Mouse (Mus musculus) midbrain, embryonic 11.5 days (tissue): Measurements from ENCODE around the gene Prickle1. TPM values are rescaled to one million over a fixed set of nuclear protein-coding genes. Genes with fewer than 3 reads are reported as not detected.

Source experiments
- ATAC-seq: fragments of 200-750 bp; cut with Nextera tagmentation; 2 replicates; pipeline ENCODE4 v1.8.0; 2017; ENCODE audit warnings: moderate TSS enrichment, moderate library complexity; ENCODE audit not compliant: low FRiP score
- DNase-seq: peaks from one replicate; pipeline ENCODE4 v3.0.0; 2015; ENCODE audit warnings: low spot score; ENCODE audit errors: missing footprints
- H3K27ac ChIP-seq: fragments of 300-500 bp; sonication (generic); 2 replicates; pipeline ENCODE4 v1.5.1; 2014; ENCODE audit warnings: low read depth, low read length
- H3K27me3 ChIP-seq: fragments of 300-500 bp; sonication (generic); 2 replicates; pipeline ENCODE4 v1.6.1; 2014; ENCODE audit warnings: mild to moderate bottlenecking, low read length, moderate library complexity, mixed read lengths; ENCODE audit not compliant: control insufficient read depth, insufficient read depth
- H3K36me3 ChIP-seq: fragments of 300-500 bp; sonication (generic); 2 replicates; pipeline ENCODE4 v1.6.1; 2014; ENCODE audit warnings: mild to moderate bottlenecking, low read length, moderate library complexity, mixed read lengths; ENCODE audit not compliant: control insufficient read depth, insufficient read depth
- H3K4me1 ChIP-seq: fragments of 300-500 bp; sonication (generic); 2 replicates; pipeline ENCODE4 v1.6.1; 2014; ENCODE audit warnings: low read length; ENCODE audit not compliant: control insufficient read depth, insufficient read depth
- H3K4me2 ChIP-seq: fragments of 300-500 bp; sonication (generic); 2 replicates; pipeline ENCODE4 v1.6.1; 2014; ENCODE audit warnings: mild to moderate bottlenecking, moderate library complexity
- H3K4me3 ChIP-seq: fragments of 300-500 bp; sonication (generic); 2 replicates; pipeline ENCODE4 v1.5.1; 2014; ENCODE audit warnings: low read depth, low read length
- H3K9ac ChIP-seq: fragments of 300-500 bp; sonication (generic); 2 replicates; pipeline ENCODE4 v1.6.1; 2014; ENCODE audit warnings: low read length
- H3K9me3 ChIP-seq: fragments of 300-500 bp; sonication (generic); 2 replicates; pipeline ENCODE4 v1.6.1; 2016; ENCODE audit warnings: low read length; ENCODE audit not compliant: control insufficient read depth
- WGBS: fragments of 180-500 bp; shearing (Covaris S2); extraction: QIAGEN DNeasy Blood & Tissue Kit; methylation state at CpG from one replicate; pipeline ENCODE4 v1.1.7; 2014; 5-methylcytosine and 5-hydroxymethylcytosine counted together
- polyA plus RNA-seq: library from polyadenylated mRNA; unstranded; fragments of >200 nt; fragmentation: Nextera tagmentation; extraction: Ambion mirVana; gene quantifications from 2 replicates; pipeline ENCODE4 v1.2.1, GENCODE M21; 2014

Gene Prickle1
- polyA plus RNA-seq, 1 experiment from 2014 or later = 16.8 TPM

DNA sequence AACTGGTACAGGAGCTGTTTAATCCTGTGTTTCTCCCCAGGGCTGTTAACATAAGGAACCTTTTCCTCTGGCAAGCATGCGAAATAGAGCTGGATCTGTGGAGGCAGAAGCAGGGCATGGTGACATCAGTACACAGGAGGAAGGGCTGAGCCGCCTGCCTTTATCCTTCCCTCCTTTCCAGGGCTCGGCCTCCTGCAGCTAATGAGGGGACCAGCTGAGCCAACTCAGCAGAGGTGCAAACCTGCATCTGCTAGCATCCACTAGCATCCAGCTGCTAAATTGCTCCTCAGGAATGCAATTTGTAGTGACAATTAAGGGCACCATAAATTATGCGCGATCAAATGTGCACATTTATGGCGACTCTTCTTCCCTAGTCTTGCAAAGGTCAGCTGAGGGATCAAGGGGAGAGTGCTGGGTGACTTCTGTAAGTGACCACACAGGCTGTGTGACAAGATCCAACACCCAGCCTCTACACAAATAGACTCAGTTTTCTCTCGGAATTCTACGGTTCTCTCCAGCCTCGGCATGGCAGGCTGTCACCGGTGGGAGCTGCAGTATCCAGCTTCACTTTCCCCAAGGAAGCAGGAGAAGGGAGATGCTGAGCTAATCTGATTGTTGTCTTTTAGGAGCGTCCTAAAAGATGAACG, 84.9 kb downstream of the Prickle1 start:
- WGBS = 30% methylated on average over 12 of the region's 12 CpGs
- no peaks in the 10 kb centered on the region for H3K4me1 ChIP-seq
- 0 out of 2 replicates have a peak, but pooled peaks have one; percentile 42 for ATAC-seq
- H3K27ac ChIP-seq = no peak overlapping the region
- H3K36me3 ChIP-seq = no peaks in the 10 kb centered on the region
- no peaks in the 10 kb centered on the region for H3K9me3 ChIP-seq
- H3K27me3 ChIP-seq = peaks cover 6% of the 10 kb centered on the region
- no peak overlapping the region for H3K4me2 ChIP-seq
- DNase-seq = no peak
- H3K4me3 ChIP-seq = no peak overlapping the region
- no peak overlapping the region for H3K9ac ChIP-seq

DNA sequence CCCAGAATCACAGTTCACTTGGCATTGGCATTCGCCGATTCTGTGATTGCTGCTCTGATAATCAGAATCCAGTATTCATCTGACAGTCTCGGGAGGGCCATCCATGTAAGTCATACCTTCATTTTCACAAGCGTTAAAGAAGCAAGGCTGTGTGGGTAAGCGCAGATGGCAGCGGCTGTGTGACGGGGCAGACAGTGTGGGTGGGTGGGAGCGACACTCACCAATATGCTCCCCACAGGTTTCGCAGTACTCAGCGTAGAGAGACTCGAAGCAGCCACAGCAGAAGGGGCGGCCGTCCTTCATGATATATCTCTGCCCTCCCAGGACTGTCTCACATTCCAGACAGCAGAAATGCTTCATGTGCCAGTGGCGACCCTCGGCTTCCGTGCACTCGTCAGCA, 90.9 kb downstream of the Prickle1 start:
- Histone ChIP-seq H3K9me3 (no peaks in the 10 kb centered on the region), H3K27ac (no peak overlapping the region), H3K4me1 (no peaks in the 10 kb centered on the region), H3K27me3 (no peaks in the 10 kb centered on the region), H3K9ac (no peak overlapping the region), H3K36me3 (0 out of 2 replicates have a peak, but pooled peaks cover 2% of the 10 kb centered on the region), H3K4me2 (no peak overlapping the region), H3K4me3 (no peak overlapping the region)
- ATAC-seq (no peak), DNase-seq (no peak)
- WGBS = 94% methylated on average over 17 of the region's 17 CpGs

DNA sequence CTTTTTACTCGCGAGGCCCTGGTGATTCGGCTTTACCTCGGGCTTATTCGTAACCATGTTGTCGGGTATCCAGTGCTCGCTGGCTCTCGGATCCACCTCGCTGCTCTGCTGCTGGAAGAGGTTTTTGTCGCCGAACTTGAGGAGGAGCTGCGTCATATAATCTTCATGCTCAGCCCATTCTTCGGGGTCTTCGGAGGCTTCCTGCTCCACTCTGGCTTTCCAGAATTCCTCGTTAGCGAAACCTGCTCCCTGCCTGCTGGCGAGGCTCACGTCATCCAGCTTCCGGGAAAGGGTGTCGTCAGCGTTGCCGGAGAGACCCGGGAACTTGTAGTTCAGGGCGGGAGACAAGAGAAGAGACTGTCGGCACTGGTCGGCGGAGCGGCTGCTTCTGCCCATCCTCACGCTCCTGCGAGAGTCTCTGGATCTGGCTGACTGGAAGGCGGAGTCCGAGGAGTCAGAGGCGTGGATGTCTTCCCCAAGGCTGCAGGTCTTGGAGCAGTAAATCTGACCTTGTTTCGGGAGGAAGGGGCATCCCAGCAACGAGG, 92.4 kb downstream of the Prickle1 start:
- WGBS = 94% methylated on average over 35 of the region's 35 CpGs
- Histone ChIP-seq H3K36me3 (0 out of 2 replicates have a peak, but pooled peaks cover 2% of the 10 kb centered on the region), H3K9me3 (no peaks in the 10 kb centered on the region), H3K4me2 (no peak overlapping the region), H3K4me1 (no peaks in the 10 kb centered on the region), H3K9ac (no peak overlapping the region), H3K27me3 (no peaks in the 10 kb centered on the region), H3K27ac (no peak overlapping the region), H3K4me3 (no peak overlapping the region)
- ATAC-seq (no peak), DNase-seq (no peak)

DNA sequence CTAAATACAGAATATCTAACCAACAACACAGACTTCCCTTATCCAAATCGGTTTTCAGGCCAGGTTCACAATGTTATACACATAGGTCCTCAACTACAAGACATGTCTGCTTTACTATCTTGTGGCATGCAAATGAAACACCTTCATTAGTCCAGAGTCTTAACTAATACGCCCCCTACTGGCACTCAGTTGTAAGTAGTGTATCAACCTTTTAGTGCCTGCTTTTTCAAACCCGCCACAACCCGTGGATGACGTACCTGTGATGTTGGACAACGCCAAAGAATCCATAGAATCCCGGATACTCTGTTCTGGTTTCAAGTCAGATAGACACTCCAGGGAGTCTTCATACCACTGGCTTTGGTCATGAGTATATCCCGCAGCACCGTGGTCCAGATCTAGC, 93.0 kb downstream of the Prickle1 start:
- Histone ChIP-seq H3K36me3 (0 out of 2 replicates have a peak, but pooled peaks cover 2% of the 10 kb centered on the region), H3K27ac (no peak overlapping the region), H3K4me2 (no peak overlapping the region), H3K9ac (no peak overlapping the region), H3K9me3 (no peaks in the 10 kb centered on the region), H3K4me1 (no peaks in the 10 kb centered on the region), H3K4me3 (no peak overlapping the region), H3K27me3 (no peaks in the 10 kb centered on the region)
- 92% methylated on average over 9 of the region's 9 CpGs for WGBS
- ATAC-seq (no peak), DNase-seq (no peak)

DNA sequence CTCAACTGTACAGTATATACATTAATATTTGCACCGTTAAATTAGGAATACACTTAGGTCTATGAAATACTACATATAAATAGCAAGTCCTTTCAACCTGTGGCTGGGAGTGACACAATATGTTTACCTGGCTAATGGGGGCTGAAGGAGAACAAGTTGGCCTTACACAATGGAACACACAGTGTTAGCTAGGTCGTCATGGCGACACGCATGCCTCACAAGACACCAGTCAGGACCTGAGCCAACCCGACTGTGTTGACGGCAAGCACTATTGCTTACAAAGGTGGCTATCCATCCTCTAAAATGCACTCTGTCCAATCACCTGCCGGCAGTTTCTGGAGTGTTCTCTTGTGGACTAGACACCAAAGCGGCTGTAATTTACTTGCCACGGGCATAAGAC, 95.8 kb downstream of the Prickle1 start:
- ATAC-seq = no peak
- no peak overlapping the region for H3K4me3 ChIP-seq
- H3K9ac ChIP-seq = no peak overlapping the region
- H3K27ac ChIP-seq = no peak overlapping the region
- no peaks in the 10 kb centered on the region for H3K4me1 ChIP-seq
- H3K27me3 ChIP-seq = no peaks in the 10 kb centered on the region
- no peak overlapping the region for H3K4me2 ChIP-seq
- 83% methylated on average over 9 of the region's 9 CpGs for WGBS
- 0 out of 2 replicates have a peak, but pooled peaks cover 2% of the 10 kb centered on the region for H3K36me3 ChIP-seq
- DNase-seq = no peak
- no peaks in the 10 kb centered on the region for H3K9me3 ChIP-seq

DNA sequence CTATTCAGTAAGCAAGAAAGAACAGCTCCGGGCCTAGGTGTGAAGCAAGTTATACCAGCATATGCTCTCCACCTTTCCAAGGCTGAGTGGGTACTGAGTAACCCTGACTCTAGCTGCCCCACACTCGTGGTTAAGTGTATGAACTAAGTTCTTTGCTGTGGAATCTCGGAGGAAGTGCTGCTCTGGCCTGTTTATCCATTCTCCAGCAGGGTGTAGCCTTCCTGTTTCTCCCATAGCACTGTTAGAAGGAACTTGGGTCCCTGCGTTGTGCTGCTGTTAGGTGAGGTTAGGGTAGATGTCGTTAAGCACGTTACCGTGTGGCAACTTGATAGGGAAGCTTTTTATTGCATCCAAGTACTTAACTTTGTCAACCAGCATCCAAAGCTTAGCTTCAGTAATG, 101.0 kb downstream of the Prickle1 start:
- no peaks in the 10 kb centered on the region for H3K36me3 ChIP-seq
- no peaks in the 10 kb centered on the region for H3K9me3 ChIP-seq
- no peak overlapping the region for H3K9ac ChIP-seq
- no peak overlapping the region for H3K4me3 ChIP-seq
- DNase-seq (no peak), ATAC-seq (no peak)
- 91% methylated on average over 7 of the region's 7 CpGs for WGBS
- no peak overlapping the region for H3K27ac ChIP-seq
- H3K4me1 ChIP-seq = no peaks in the 10 kb centered on the region
- no peaks in the 10 kb centered on the region for H3K27me3 ChIP-seq
- no peak overlapping the region for H3K4me2 ChIP-seq

DNA sequence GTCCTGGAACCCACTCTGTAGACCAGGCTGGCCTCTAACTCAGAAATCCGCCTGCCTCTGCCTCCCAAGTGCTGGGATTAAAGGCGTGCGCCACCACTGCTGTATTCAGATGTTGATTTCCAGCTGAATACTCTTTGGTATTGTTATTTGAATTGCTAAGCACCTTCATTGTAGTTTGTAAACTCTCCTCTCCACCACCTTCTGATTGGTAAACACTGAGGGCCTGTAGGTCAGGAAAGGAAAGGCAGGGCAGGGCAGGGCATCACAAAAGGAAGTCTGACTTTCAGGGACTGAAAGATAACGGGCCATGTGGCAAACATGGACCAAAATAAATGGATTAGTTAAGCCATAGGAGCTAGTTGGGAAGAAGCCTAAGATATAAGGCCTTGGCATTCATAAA, 106.1 kb downstream of the Prickle1 start:
- no peaks in the 10 kb centered on the region for H3K36me3 ChIP-seq
- H3K27me3 ChIP-seq = no peaks in the 10 kb centered on the region
- ATAC-seq (no peak), DNase-seq (no peak)
- H3K27ac ChIP-seq = no peak overlapping the region
- H3K4me2 ChIP-seq = no peak overlapping the region
- no peak overlapping the region for H3K9ac ChIP-seq
- WGBS = 89% methylated on average over 4 of the region's 4 CpGs
- H3K9me3 ChIP-seq = no peaks in the 10 kb centered on the region
- H3K4me1 ChIP-seq = no peaks in the 10 kb centered on the region
- no peak overlapping the region for H3K4me3 ChIP-seq

DNA sequence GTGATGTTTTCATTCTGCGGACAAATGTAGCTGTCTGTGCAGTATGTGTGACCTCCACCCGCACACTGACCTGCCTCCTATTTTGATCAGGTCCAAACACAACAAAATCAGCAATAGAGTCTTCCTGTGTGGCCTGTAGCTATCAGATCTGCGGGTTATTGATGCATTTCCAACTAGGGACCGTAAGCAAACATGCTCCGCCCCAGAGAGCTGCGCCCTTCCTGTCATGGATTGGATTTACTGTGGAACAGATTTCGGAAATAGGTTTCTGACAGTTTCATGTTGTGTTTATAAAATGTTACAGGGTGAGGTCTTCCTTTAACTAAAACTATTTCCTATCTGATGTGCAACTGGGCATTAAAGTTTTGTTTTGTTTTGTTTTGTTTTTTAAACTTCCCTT, 109.6 kb downstream of the Prickle1 start:
- no peak for ATAC-seq

DNA sequence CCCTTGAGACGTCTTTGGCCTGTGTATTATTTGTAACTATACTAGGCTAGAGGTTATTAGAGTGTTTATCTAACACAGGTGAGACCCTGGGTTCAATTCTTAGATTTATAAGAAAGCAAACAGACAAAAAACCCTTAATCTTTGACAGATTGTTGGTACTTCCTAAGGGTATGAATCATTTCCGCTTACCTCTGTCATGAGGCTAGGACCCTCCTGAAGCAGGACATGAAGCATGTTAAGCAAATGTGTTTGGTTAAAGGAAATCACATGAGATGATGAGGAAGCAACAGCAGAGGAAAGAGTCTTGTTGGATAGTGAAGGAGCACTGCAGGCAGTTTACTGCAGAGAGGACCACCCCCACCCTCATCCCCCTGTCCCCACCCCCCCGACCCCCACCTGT, 110.4 kb downstream of the Prickle1 start:
- H3K4me2 ChIP-seq = no peak overlapping the region
- H3K9ac ChIP-seq = no peak overlapping the region
- 72% methylated on average over 3 of the region's 3 CpGs for WGBS
- H3K27ac ChIP-seq = no peak overlapping the region
- no peak overlapping the region for H3K4me3 ChIP-seq
- no peaks in the 10 kb centered on the region for H3K36me3 ChIP-seq
- no peaks in the 10 kb centered on the region for H3K4me1 ChIP-seq
- DNase-seq = no peak
- H3K9me3 ChIP-seq = no peaks in the 10 kb centered on the region
- no peaks in the 10 kb centered on the region for H3K27me3 ChIP-seq
- no peak for ATAC-seq

More for the DNA sequence above, 109.6 kb downstream of the Prickle1 start:
- Histone ChIP-seq H3K4me2 (no peak overlapping the region), H3K4me3 (no peak overlapping the region), H3K36me3 (no peaks in the 10 kb centered on the region), H3K9ac (no peak overlapping the region), H3K27ac (no peak overlapping the region), H3K27me3 (no peaks in the 10 kb centered on the region), H3K9me3 (no peaks in the 10 kb centered on the region), H3K4me1 (no peaks in the 10 kb centered on the region)
- no peak for DNase-seq
- WGBS = 90% methylated on average over 7 of the region's 7 CpGs
